Mouse (Mus musculus): ENCODE data around the gene Mgat3. TPM values are rescaled to one million over a fixed set of nuclear protein-coding genes. Genes with fewer than 3 reads are reported as not detected.

Mgat3 gene
- total and polyA plus RNA-seq, 2 experiments, result 0.09 to 0.16 TPM

DNA sequence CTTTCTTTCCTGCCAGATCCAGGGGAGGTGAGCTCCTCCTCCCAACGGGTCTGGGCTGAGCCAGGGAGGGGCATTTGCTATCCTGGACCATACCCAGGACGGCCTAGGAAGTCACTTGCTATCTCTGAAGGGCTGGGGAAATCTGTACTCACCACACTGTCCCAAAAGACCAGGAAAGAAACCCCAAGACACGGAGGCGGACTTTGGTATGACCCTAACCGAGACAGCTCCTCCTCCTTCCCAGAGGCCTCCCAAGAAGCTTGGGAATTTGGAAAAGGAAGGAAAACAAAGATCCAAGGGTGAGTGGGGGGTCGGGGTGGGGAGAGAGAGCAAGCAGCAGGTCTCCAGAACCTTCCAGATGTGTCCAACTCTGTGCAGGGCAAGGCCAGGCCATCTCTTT is 1.7 kb upstream of the Mgat3 start:
- H3K4me3 ChIP-seq (ENCODE audit: insufficient read depth, low read depth, low read length), result no peak overlapping the region
- no peak for TF ChIP-seq POLR2A (IDR thresholded peaks at IDR 0.05; ENCODE audit: extremely low read depth, insufficient read depth, low read length)
- TF ChIP-seq CTCF (IDR thresholded peaks at IDR 0.05; ENCODE audit: low read depth, low read length), result no peak
- H3K36me3 ChIP-seq (ENCODE audit: control insufficient read depth, insufficient read depth, low read length), result no peaks in the 10 kb centered on the region
- DNase-seq (ENCODE audit: extremely low read depth, low read depth, low spot score), result no peak
- H3K27me3 ChIP-seq (ENCODE audit: control insufficient read depth, insufficient read depth, low read length), result peaks cover 8% of the 10 kb centered on the region
- no peak overlapping the region for H3K27ac ChIP-seq (replicated peaks; ENCODE audit: insufficient read depth, low read depth, low read length)
- no peaks in the 10 kb centered on the region for H3K4me1 ChIP-seq (ENCODE audit: control insufficient read depth, insufficient read depth, low read length)
- no peak overlapping the region for H3K9ac ChIP-seq (ENCODE audit: low read depth, low read length)
- WGBS, result 61% methylated on average over 6 of the region's 6 CpGs
- H3K79me2 ChIP-seq (ENCODE audit: control insufficient read depth, insufficient read depth, low read length), result no peaks in the 10 kb centered on the region

DNA sequence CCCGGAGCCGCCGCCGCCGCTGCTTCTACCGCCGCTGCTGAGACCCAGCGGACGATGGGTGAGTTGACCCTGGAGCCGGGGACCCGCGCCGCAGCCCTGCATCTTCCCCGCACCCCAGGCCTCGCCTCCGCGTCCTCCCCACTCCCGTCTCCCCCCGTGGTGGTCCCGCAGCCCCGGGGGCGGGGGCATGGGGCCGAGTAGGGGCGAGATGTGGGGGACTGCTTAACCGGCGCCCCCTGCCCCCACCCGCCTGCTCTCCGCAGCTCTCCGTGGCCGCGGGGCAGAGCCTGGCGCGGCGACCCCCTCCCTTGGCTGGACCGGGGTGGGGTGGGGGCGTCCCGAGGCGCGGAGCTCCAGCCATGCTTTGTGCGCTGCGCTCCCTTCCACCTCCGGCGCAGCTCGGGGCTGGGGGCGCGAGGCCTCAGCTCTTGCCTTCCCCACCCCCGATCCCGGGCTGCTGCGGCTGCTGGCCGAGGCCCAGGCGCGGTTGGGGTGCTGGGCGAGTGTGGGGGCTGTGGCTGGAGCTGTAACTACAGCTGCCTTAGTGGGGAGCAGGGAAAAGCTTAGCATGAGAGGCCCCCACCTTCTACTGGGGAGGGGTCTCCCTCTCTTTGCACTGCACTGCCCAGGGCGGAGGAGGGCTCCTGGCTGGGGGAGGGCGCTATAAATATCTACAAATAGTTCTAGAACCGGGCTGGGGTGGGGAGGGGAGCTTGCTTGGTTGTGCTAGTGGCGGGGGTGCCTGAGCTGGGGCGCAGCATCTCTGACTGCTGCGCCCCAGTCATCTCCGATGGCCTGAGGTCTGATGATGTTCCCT is 468 bp downstream of the Mgat3 start:
- Histone ChIP-seq H3K36me3 (ENCODE audit: control insufficient read depth, insufficient read depth, low read length) (no peaks in the 10 kb centered on the region), H3K27ac (replicated peaks; ENCODE audit: insufficient read depth, low read depth, low read length) (no peak overlapping the region), H3K9ac (ENCODE audit: low read depth, low read length) (peak overlapping the region; percentile 35; the same call in 1 of the 2 replicates), H3K4me3 (ENCODE audit: insufficient read depth, low read depth, low read length) (peak overlapping the region; percentile 40; the same call in 1 of the 2 replicates), H3K79me2 (ENCODE audit: control insufficient read depth, insufficient read depth, low read length) (no peaks in the 10 kb centered on the region), H3K4me1 (ENCODE audit: control insufficient read depth, insufficient read depth, low read length) (no peaks in the 10 kb centered on the region), H3K27me3 (ENCODE audit: control insufficient read depth, insufficient read depth, low read length) (peaks cover 8% of the 10 kb centered on the region)
- 10% methylated on average over 40 of the region's 60 CpGs for WGBS
- TF ChIP-seq CTCF (IDR thresholded peaks at IDR 0.05; ENCODE audit: low read depth, low read length) (no peak), POLR2A (IDR thresholded peaks at IDR 0.05; ENCODE audit: extremely low read depth, insufficient read depth, low read length) (no peak)
- DNase-seq (ENCODE audit: extremely low read depth, low read depth, low spot score), result no peak

GRCm38 (mm10) chr15:80174598-80174875 is 1.0 kb downstream of the Mgat3 start:
- peaks cover 8% of the 10 kb centered on the region for H3K27me3 ChIP-seq (ENCODE audit: control insufficient read depth, insufficient read depth, low read length)
- WGBS, result 40% methylated on average over 5 of the region's 5 CpGs

DNA sequence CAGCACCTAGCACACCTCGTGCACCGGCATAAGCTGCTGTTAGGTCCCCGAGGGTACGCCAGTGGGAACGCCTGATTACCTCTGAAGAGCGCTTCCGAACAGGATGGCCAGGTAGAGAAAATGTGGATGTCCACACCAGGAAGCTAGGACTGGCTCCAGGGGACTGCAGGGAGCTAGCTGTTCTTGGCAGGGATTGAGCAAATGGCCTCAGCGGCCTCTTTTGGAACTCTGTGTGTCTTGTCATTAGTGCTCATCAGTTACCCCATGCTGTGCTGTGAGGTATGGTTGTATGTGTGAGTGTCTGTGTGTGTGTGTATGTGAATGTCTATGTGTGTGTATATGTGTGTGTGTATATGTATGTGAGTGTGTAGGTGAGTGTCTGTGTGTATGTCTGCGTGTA is 1.8 kb downstream of the Mgat3 start:
- Histone ChIP-seq H3K9ac (ENCODE audit: low read depth, low read length) (no peak overlapping the region), H3K36me3 (ENCODE audit: control insufficient read depth, insufficient read depth, low read length) (no peaks in the 10 kb centered on the region), H3K27me3 (ENCODE audit: control insufficient read depth, insufficient read depth, low read length) (peaks cover 8% of the 10 kb centered on the region), H3K27ac (replicated peaks; ENCODE audit: insufficient read depth, low read depth, low read length) (no peak overlapping the region), H3K4me3 (ENCODE audit: insufficient read depth, low read depth, low read length) (no peak overlapping the region), H3K79me2 (ENCODE audit: control insufficient read depth, insufficient read depth, low read length) (no peaks in the 10 kb centered on the region), H3K4me1 (ENCODE audit: control insufficient read depth, insufficient read depth, low read length) (no peaks in the 10 kb centered on the region)
- no peak for DNase-seq (ENCODE audit: extremely low read depth, low read depth, low spot score)
- 87% methylated on average over 9 of the region's 9 CpGs for WGBS
- TF ChIP-seq CTCF (IDR thresholded peaks at IDR 0.05; ENCODE audit: low read depth, low read length), result no peak
- TF ChIP-seq POLR2A (IDR thresholded peaks at IDR 0.05; ENCODE audit: extremely low read depth, insufficient read depth, low read length), result no peak

More at GRCm38 (mm10) chr15:80174598-80174875, 1.0 kb downstream of the Mgat3 start:
- DNase-seq (ENCODE audit: extremely low read depth, low read depth, low spot score), result no peak
- no peak overlapping the region for H3K4me3 ChIP-seq (ENCODE audit: insufficient read depth, low read depth, low read length)
- no peaks in the 10 kb centered on the region for H3K79me2 ChIP-seq (ENCODE audit: control insufficient read depth, insufficient read depth, low read length)
- H3K4me1 ChIP-seq (ENCODE audit: control insufficient read depth, insufficient read depth, low read length), result no peaks in the 10 kb centered on the region
- no peak overlapping the region for H3K27ac ChIP-seq (replicated peaks; ENCODE audit: insufficient read depth, low read depth, low read length)
- no peaks in the 10 kb centered on the region for H3K36me3 ChIP-seq (ENCODE audit: control insufficient read depth, insufficient read depth, low read length)
- H3K9ac ChIP-seq (ENCODE audit: low read depth, low read length), result no peak overlapping the region
- TF ChIP-seq CTCF (IDR thresholded peaks at IDR 0.05; ENCODE audit: low read depth, low read length) (no peak), POLR2A (IDR thresholded peaks at IDR 0.05; ENCODE audit: extremely low read depth, insufficient read depth, low read length) (no peak)

DNA sequence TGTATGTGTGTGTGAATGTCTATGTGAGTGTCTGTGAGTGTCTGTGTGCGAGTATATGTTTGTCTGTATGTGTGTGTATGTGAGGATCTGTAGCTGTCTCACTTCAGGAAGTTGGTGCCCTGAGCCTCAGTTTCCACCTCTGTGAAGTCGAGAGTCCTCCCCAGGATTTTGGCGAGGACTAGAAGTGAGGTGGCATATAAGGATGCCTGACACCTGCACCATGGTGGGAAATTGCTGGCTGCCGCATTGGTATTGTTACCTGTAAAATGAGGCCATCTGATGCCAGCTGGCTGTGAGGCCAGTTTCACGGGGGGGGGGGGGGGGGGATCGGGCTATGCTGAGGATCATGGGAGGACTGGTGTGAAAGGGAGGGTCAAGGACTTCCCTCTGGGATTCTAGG is 2.2 kb downstream of the Mgat3 start:
- 82% methylated on average over 6 of the region's 6 CpGs for WGBS
- TF ChIP-seq POLR2A (IDR thresholded peaks at IDR 0.05; ENCODE audit: extremely low read depth, insufficient read depth, low read length), result no peak
- TF ChIP-seq CTCF (IDR thresholded peaks at IDR 0.05; ENCODE audit: low read depth, low read length), result no peak
- Histone ChIP-seq H3K4me1 (ENCODE audit: control insufficient read depth, insufficient read depth, low read length) (no peaks in the 10 kb centered on the region), H3K27me3 (ENCODE audit: control insufficient read depth, insufficient read depth, low read length) (peaks cover 8% of the 10 kb centered on the region), H3K9ac (ENCODE audit: low read depth, low read length) (no peak overlapping the region), H3K4me3 (ENCODE audit: insufficient read depth, low read depth, low read length) (no peak overlapping the region), H3K27ac (replicated peaks; ENCODE audit: insufficient read depth, low read depth, low read length) (no peak overlapping the region), H3K36me3 (ENCODE audit: control insufficient read depth, insufficient read depth, low read length) (no peaks in the 10 kb centered on the region), H3K79me2 (ENCODE audit: control insufficient read depth, insufficient read depth, low read length) (no peaks in the 10 kb centered on the region)
- DNase-seq (ENCODE audit: extremely low read depth, low read depth, low spot score), result no peak

DNA sequence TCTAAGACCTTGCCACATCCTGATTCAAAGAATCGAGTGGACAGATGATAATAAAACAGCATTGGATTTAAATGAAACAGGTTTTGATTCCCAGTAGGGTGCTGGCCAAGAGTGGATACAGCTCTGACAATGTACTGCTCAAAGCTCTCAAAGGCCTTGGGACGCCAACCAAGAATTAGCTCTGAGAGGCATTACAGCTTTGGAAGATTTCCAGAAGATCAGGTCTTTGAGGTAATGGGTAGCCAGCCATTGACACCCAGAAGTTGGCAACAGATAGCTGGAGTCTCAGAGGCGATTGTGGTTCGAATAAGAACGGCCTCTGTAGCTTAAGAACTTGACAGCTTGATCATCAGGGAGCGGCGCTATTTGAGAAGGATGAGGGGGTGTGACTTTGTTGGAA is 8.0 kb downstream of the Mgat3 start:
- no peak for DNase-seq (ENCODE audit: extremely low read depth, low read depth, low spot score)
- no peaks in the 10 kb centered on the region for H3K27me3 ChIP-seq (ENCODE audit: control insufficient read depth, insufficient read depth, low read length)
- WGBS, result 94% methylated on average over 7 of the region's 7 CpGs
- H3K4me1 ChIP-seq (ENCODE audit: control insufficient read depth, insufficient read depth, low read length), result no peaks in the 10 kb centered on the region
- H3K27ac ChIP-seq (replicated peaks; ENCODE audit: insufficient read depth, low read depth, low read length), result no peak overlapping the region
- H3K79me2 ChIP-seq (ENCODE audit: control insufficient read depth, insufficient read depth, low read length), result no peaks in the 10 kb centered on the region
- no peaks in the 10 kb centered on the region for H3K36me3 ChIP-seq (ENCODE audit: control insufficient read depth, insufficient read depth, low read length)
- TF ChIP-seq POLR2A (IDR thresholded peaks at IDR 0.05; ENCODE audit: extremely low read depth, insufficient read depth, low read length) (no peak), CTCF (IDR thresholded peaks at IDR 0.05; ENCODE audit: low read depth, low read length) (no peak)
- H3K9ac ChIP-seq (ENCODE audit: low read depth, low read length), result no peak overlapping the region
- H3K4me3 ChIP-seq (ENCODE audit: insufficient read depth, low read depth, low read length), result no peak overlapping the region
